Mouse (Mus musculus) induced T-regulatory cell, adult 2 months (primary cell): Measurements from ENCODE around the gene Atraid.

Experiments
- DNase-seq: peaks from one replicate; pipeline ENCODE4 v3.0.0-alpha.2; 2012; ENCODE audit warnings: low read depth

Gene Atraid

DNA sequence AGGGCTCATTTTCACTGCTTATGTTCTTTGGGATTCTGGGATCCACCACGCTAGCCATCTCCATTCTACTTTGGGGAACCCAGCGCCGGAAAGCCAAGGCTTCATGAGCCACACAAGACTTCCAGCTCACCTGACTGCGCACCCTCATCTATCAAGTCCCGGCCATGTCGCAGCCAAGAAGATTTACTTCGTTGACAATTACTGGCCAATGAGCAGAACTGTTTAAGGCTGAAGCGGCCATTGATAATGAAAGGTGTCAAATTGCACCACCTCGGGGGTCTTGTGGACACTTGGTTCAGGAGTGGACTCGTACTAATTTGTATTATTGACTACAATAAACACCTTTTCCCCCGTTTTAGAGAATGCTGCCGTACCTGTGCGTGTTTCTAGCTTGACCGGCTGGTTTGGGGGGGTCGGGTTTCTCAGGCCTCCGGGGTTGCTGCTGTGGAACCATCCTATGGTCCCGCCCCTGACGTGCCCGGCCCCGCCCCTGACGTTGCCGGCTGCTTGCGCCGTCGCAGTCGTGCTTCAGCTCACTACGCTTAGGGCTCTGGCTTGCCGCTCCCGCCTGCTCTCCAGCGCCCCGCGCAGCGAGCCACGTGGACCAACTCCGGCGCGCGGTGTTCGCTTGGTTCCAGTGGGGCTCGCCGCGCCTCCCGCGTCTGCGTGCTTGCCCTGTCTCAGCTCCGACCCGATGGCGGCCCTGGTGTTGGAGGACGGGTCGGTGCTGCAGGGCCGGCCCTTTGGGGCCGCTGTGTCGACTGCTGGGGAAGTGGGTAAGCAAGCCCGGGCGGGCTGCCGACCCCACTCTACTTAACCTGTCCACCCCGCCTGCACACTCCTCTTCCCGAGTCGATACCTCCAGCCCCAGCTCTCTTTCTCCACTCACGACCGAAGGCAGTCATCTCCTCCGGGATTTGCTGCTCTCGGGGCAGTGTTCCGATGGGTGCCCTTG lies 6.4 kb downstream of the Atraid start, which contains the start of gene Cad:
Cad (plus strand) TSS at position 520 of the 955 bp plus-strand sequence.
- peak; percentile 93 for DNase-seq

- peak; percentile 67 for DNase-seq
These were observed 7.4 kb downstream of the Atraid start for GRCm38 (mm10) chr5:31055216-31056140.

GRCm38 (mm10) chr5:31069810-31070209 lies 21.7 kb downstream of the Atraid start:
- DNase-seq: no peak

DNA sequence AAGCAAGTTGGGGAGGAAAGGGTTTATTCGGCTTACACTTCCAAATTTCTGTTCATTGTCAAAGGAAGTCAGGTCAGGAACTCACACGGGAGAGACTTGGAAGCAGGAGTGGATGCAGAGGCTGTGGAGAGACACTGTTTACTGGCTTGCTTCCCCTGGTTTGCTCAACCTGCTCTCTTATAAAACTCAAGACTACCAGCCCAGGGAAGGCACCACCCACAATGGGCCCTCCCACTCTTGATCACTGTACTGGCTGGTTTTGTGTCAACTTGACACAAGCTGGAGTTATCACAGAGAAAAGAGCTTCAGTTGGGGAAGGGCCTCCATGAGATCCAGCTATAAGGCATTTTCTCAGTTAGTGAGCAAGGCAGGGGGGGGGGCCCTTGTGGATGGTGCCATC lies 22.9 kb downstream of the Atraid start:
- DNase-seq: no peak

- no peak for DNase-seq
These were observed 23.7 kb downstream of the Atraid start for GRCm38 (mm10) chr5:31071821-31072220.

DNA sequence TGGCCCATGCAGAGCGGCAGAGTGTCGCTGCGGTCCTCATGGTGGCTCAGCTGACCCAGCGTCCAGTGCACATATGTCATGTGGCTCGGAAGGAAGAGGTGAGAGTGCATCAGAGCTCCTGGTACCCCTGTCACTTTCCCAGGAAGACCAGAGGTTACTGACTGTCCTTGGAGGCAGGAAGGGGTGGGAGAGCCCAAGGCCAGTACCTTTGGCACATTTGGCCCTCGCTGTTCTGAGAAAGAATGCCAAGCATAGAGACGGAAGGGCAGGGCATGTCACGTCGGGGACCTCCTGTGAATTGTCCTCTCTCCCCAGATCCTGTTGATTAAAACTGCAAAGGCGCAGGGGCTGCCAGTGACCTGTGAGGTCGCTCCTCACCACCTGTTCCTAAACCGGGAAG lies 25.1 kb downstream of the Atraid start:
- no peak for DNase-seq

- DNase-seq: no peak
These were observed 28.2 kb downstream of the Atraid start for GRCm38 (mm10) chr5:31076346-31076745.

DNA sequence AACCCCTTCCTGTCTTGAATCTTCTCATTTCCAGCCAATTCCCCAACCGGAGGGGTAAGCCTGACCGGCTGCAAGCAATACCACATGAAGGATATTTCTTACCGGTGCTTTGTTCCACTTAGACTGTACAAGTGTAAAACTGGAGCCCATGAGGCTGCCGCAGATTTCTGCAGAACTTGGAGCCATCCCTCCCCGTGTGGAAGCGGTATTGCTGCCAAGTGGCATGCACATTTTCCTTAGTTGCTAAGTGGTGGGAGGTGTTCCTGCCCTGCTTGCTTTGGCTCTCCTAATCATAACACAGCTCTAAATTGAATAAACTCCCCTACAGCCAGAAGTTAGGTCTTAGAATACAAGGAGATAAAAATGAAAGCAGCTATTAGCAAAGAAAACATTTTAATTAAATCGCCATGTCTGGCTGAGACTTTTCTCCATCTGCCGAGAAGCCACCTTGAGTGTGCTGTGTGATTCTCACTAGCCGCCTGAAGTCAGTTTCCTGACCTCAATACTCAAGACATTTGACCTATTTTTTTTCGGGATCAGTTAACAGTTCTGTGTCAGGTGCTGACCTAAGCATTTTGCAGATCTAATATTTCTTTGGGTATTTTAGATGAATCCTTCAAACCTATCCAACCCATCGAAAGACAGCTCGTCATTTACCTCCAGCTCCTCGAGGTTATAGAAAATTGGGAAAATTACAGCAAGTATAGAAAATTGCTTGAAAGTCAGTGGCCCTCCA lies 32.1 kb downstream of the Atraid start:
- DNase-seq: no peak

DNA sequence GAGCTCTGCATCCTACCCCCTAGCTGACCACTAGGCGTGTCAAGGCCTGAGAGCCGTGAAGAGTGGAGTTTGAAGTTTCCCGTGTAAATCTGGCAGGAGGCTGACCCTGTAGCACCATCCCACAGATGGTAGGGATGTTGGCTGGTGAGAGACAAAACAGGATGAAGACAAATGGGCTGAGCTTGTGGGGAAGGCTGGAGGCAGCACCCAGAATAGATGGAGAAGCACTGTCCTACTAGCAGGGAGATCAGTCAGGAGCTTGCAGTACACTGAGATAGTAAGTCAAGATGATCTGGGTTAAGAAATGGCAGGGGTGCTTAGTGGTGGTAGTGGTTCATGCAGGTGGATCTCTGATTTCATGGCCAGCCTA lies 32.7 kb downstream of the Atraid start:
- DNase-seq: no peak

- DNase-seq: peak; percentile 72
These were observed 33.3 kb downstream of the Atraid start for GRCm38 (mm10) chr5:31081386-31081785.

DNA sequence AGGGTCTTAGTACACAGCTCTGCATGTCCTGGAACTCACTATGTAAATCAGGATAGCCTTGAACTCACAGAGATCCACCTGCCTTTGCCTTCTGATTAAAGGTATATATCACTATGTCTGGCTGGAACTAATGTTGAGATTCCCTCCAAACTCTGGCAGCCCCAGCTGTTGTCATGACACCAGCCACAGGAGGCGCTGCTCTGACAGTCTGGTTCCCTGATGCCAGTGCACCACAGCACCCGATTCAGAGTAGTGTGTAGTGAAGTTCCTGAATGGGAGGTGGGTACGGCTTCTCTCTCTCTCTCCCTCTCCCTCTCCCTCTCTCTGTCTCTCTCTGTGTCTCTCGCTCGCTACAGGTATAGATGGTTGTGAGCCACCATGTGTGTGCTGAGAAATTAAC lies 34.2 kb downstream of the Atraid start:
- peak; percentile 73 for DNase-seq

DNA sequence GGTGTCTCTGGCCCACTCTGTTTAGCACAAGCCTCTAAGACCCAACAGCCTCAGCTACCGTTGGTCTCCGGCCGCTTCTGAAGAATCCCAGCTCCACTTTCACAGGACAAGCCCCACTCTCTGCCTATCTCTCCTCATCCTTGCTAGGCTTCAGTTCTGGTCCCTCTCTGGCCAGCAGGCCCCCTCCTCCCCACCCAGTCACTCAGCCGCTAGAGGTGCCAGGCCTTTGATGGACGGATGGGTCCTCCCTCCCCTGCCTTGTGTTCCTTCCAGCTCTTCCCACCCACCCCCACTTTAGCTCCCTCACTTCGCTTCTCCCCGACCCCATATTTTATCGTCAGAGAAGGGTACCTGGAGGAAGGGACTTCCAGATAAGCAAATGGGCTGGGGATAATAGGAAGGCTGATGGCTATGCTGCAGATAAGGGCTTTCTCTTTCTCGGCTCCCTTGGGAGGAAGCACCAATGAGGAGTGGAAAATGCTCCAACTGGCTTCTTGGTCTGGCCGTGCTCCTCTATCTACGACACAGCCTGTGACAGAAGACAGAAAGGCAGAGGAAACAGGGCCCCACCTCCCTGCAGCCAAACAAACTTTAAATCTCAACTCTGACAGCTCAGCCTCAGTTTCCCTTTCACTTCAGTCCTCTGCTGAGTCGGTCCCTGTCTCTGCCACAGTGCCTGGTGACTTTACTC lies 35.0 kb downstream of the Atraid start:
- DNase-seq: no peak

GRCm38 (mm10) chr5:31083949-31084348 lies 35.8 kb downstream of the Atraid start:
- peak; percentile 35 for DNase-seq

- no peak for DNase-seq
These were observed 38.5 kb downstream of the Atraid start for GRCm38 (mm10) chr5:31086606-31087005.

- no peak for DNase-seq
These were observed 39.0 kb downstream of the Atraid start for GRCm38 (mm10) chr5:31087131-31087530.

DNA sequence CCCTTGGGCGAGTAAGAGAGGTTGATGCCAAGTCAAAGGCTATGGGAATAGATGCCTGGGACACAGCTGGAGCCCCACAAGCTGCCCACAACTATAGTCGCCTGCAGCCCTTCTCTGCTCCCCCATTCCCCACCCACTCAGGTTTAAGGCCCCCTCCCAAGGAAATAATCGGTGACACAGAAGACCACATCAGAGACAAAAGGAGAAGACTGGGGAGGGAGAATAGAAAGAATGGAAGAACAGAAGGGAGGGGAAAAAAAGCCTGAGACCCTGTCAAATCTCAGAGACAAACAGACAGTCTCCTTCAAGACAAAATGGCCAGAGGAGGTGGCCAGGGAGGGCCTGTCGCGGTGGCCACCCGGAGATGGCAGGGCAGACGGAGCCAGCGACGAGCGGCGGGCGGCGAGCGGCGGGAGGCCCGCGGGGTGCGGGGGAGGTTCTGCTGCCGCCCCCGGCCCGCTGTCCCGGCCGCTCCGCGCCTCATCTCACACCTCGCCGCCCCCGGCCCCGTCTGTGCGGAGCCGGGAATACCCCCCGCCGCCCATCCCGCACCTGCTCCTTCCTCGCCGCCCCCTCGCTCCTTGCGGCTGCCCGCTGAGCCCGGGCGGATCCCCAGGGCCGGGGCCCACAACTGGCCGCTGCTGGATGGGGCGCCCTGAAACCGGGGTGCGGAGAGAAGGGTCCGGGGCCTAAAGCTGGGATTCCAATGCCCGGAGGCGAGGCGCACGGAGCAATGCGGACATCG lies 44.3 kb downstream of the Atraid start:
- no peak for DNase-seq

DNA sequence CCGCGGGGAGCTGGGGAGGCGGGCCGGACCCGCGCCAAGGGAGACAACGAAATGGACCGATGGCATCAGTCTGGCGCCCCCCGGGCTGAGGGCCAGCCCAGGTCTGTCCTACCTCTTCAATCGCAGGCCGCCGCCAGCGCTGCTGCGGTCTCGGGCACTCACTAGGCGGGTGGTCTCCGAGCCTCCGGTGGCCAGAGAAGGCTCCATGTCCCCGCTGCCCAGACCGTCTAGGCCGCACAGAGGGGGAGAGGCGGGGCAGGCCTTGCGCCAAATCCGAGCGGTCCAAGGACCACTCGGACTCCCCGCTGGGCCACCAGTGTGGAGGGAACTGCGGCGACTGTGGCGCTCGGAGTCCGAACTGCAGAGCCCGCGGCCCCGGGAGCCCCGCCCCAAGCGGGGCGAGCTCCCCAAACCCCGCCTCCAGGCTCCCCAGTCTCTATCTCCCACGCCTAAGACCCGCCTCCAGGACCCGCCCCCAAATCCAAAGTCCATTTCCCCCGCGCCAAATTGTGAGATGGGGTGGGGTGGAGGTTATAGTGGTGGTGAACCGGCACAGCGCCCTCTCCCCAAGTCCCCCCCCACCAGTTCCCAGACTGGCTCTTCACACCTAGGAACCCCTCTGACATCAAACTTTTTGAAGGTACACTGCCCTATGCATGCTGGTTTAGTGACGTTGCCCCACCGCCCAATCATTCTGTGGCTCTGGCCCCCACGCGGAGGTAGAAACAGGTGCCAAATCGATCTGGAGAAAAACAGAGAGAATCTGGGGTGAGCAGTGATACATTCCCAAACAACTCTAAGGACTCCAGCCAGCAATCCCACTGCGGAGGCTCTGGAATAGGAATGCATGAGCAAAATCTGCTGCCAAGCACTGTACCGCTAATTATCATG lies 45.3 kb downstream of the Atraid start:
- DNase-seq: peak; percentile 70

DNA sequence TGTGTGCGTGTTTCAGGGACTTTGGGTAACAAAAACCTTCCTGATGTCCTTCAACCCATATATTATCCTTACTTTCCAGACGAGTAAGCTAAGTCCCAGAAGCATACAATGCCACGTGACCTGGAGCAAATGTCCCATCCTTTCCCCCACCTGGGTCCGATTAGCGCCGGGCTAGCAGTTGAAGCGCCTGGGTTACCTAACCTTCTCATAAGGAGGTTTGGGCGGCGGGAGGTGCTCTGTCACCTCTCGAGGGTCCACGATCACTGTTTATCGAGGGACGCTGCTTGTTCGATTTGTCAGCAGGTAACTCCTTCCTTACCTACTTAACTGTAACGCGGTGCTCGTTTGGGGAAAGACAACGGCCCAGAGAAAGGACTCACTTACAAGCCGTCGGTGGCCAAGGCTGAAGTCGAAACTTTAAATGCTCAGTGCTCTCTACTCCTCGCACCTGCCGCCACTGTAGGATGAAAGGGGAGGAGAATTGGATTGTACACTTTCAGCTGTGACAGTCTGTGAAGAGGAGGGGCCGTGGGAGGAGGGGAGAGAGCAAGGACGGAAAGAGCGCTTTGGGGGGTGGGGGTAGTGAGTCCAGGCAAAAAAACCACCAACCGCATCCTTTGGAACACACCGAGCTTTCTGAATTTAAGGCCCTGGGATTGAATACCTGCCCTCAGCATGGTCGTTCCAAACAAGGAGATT lies 46.1 kb downstream of the Atraid start:
- no peak for DNase-seq
